Mouse (Mus musculus): Measurements from ENCODE around the gene Ppara.

Gene Ppara

GRCm38 (mm10) chr15:85802931-85803330 is 68.1 kb downstream of the Ppara start:
- DNase-seq (ENCODE audit: low read depth, low spot score), result no peak

GRCm38 (mm10) chr15:85806886-85807285 is 72.1 kb downstream of the Ppara start:
- no peak for DNase-seq (ENCODE audit: low read depth, low spot score)

GRCm38 (mm10) chr15:85807404-85807803 is 72.6 kb downstream of the Ppara start:
- no peak for DNase-seq (ENCODE audit: low read depth, low spot score)

GRCm38 (mm10) chr15:85808031-85808430 is 73.2 kb downstream of the Ppara start:
- no peak for DNase-seq (ENCODE audit: low read depth, low spot score)

GRCm38 (mm10) chr15:85808434-85808833 is 73.7 kb downstream of the Ppara start:
- DNase-seq (ENCODE audit: low read depth, low spot score), result no peak

- no peak for DNase-seq (ENCODE audit: low read depth, low spot score)
Measured at GRCm38 (mm10) chr15:85809091-85809490, 74.3 kb downstream of the Ppara start.

- no peak for DNase-seq (ENCODE audit: low read depth, low spot score)
Measured at GRCm38 (mm10) chr15:85810462-85810805, 75.7 kb downstream of the Ppara start.

- peak; percentile 45 for DNase-seq (ENCODE audit: low read depth, low spot score)
Measured at GRCm38 (mm10) chr15:85810806-85811521, 76.2 kb downstream of the Ppara start.

- peak; percentile 96 for DNase-seq (ENCODE audit: low read depth, low spot score)
Measured at GRCm38 (mm10) chr15:85811535-85812277, 76.9 kb downstream of the Ppara start, which contains the start of gene Cdpf1. Cdpf1 (minus strand) TSS chr15:85811697.

GRCm38 (mm10) chr15:85813428-85813827 is 78.6 kb downstream of the Ppara start:
- DNase-seq (ENCODE audit: low read depth, low spot score), result peak; percentile 66

- DNase-seq (ENCODE audit: low read depth, low spot score), result no peak
Measured at GRCm38 (mm10) chr15:85821203-85822010, 86.6 kb downstream of the Ppara start, which contains the start of gene Pkdrej. Pkdrej (minus strand) TSS chr15:85821734.

GRCm38 (mm10) chr15:85822011-85822359 is 87.2 kb downstream of the Ppara start:
- DNase-seq (ENCODE audit: low read depth, low spot score), result peak; percentile 68

GRCm38 (mm10) chr15:85826676-85827075 is 91.9 kb downstream of the Ppara start:
- no peak for DNase-seq (ENCODE audit: low read depth, low spot score)

- no peak for DNase-seq (ENCODE audit: low read depth, low spot score)
Measured at GRCm38 (mm10) chr15:85828071-85828470, 93.3 kb downstream of the Ppara start.

- DNase-seq (ENCODE audit: low read depth, low spot score), result no peak
Measured at GRCm38 (mm10) chr15:85829470-85829869, 94.7 kb downstream of the Ppara start.

GRCm38 (mm10) chr15:85831954-85832590 is 97.3 kb downstream of the Ppara start, which contains the start of gene Ttc38:
Ttc38 (plus strand) TSS chr15:85832306.
- peak; percentile 90 for DNase-seq (ENCODE audit: low read depth, low spot score)

GRCm38 (mm10) chr15:85832599-85832998 is 97.8 kb downstream of the Ppara start:
- DNase-seq (ENCODE audit: low read depth, low spot score), result no peak

GRCm38 (mm10) chr15:85835335-85835734 is 100.6 kb downstream of the Ppara start:
- no peak for DNase-seq (ENCODE audit: low read depth, low spot score)

- no peak for DNase-seq (ENCODE audit: low read depth, low spot score)
Measured at GRCm38 (mm10) chr15:85836887-85837286, 102.1 kb downstream of the Ppara start.

- peak; percentile 65 for DNase-seq (ENCODE audit: low read depth, low spot score)
Measured at GRCm38 (mm10) chr15:85840983-85841382, 106.2 kb downstream of the Ppara start.

- DNase-seq (ENCODE audit: low read depth, low spot score), result no peak
Measured at GRCm38 (mm10) chr15:85841796-85842360, 107.1 kb downstream of the Ppara start.
